Mouse (Mus musculus): ENCODE data around the gene Rspo1. TPM values are rescaled to one million over a fixed set of nuclear protein-coding genes. Genes with fewer than 3 reads are reported as not detected.

The Rspo1 gene
- total and polyA plus RNA-seq, 3 experiments = 0.25 to 0.50 (median 0.31) TPM

DNA sequence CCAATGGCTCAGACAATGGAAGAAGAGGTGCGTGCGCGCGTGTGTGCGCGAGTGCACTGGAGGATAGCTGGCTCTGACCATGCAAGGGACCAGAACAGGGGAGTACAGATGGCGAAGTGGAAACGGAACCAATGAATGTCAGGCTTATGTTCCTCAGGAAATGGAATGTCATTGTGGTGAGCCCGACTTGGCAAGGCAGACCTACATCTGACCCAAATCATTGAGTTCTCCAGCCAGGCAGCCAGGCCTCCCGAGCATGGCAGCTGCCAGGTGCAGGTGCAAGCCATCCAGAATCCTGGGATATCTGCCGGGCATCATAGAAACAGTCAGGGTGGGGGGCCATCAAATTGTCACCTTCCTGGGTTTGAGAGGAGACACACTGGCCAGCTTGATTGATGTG is 25.3 kb upstream of the Rspo1 start:
- H3K9me3 ChIP-seq (replicated peaks; ENCODE audit: low read length) = peaks cover 4% of the 10 kb centered on the region
- no peaks in the 10 kb centered on the region for H3K36me3 ChIP-seq (replicated peaks in 1 of 2; ENCODE audit: control insufficient read depth in 1 of 2, insufficient read depth in 1 of 2, low read length in 1 of 2)
- H3K79me2 ChIP-seq (replicated peaks; ENCODE audit: control insufficient read depth, extremely low read depth, insufficient read depth, poor library complexity, severe bottlenecking) = no peaks in the 10 kb centered on the region
- dilution Hi-C loops (cut with MboI; ENCODE audit: extremely low pct_ligation_motif_present, extremely low pct_unique_long_range_greater_than_20kb, low sequenced_read_pairs) (loop anchor here (25.0 kb wide), 1 partner anchor 101 kb away; the partner anchor contains the start of genes Dnali1 and Snip1), in situ Hi-C loops (cut with MboI; ENCODE audit: low pct_ligation_motif_present, low pct_unique_long_range_greater_than_20kb, low sequenced_read_pairs) (no loop called here)
- no peak overlapping the region for H3K4me2 ChIP-seq (ENCODE audit: insufficient read depth, low read depth, poor library complexity, severe bottlenecking)
- H3K4me3 ChIP-seq (replicated peaks in 1 of 3; ENCODE audit: low read depth in 2 of 3, low read length in 2 of 3, poor library complexity in 1 of 3) = no peak overlapping the region
- TF ChIP-seq MYC (IDR thresholded peaks at IDR 0.05; ENCODE audit: low read depth, low read length) (no peak), CTCF (conservative IDR thresholded peaks at IDR 0.05 in 1 of 2, IDR thresholded peaks at IDR 0.05 in 1 of 2; ENCODE audit: low read depth in 2 of 2, low read length in 2 of 2) (no peak), CHD1 (IDR thresholded peaks at IDR 0.05; ENCODE audit: low read depth, low read length) (no peak), PAX5 (IDR thresholded peaks at IDR 0.05; ENCODE audit: low read length) (no peak), TCF12 (IDR thresholded peaks at IDR 0.05; ENCODE audit: low read depth, low read length) (no peak), ETS1 (conservative IDR thresholded peaks at IDR 0.05; ENCODE audit: low read depth, low read length) (no peak), SMC3 (IDR thresholded peaks at IDR 0.05; ENCODE audit: low read depth, low read length) (no peak), CHD2 (IDR thresholded peaks at IDR 0.05; ENCODE audit: low read length) (no peak), ZC3H11A (IDR thresholded peaks at IDR 0.05; ENCODE audit: low read depth, low read length) (no peak)
- H3K9ac ChIP-seq (ENCODE audit: insufficient read depth, low read depth) = no peak overlapping the region
- no peak overlapping the region for H3K27ac ChIP-seq (ENCODE audit: insufficient read depth, low read depth)
- no peak for DNase-seq (ENCODE audit: extremely low read depth)
- no peaks in the 10 kb centered on the region for H3K4me1 ChIP-seq (ENCODE audit: control insufficient read depth in 1 of 2, insufficient read depth in 2 of 2)
- peaks cover 19% of the 10 kb centered on the region for H3K27me3 ChIP-seq (replicated peaks)

DNA sequence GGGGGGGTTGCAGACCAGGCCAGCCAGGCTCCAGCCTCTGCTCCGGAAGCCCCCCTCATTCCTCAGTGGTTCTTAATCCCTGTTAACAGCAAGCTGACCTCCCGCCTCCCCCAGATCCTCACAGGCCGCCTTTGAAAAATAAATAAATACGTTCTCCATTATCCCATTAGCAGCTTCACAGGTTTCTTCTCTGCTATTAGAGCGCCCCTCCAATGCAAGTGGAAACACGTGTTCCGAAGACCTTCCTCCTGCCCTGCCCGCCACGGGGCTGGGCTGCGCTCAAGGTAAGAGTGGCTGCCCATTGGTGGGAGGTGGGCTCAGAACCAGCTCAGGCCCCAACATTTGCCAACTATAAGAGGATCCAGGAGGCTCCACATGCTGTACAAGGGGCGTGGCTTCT is 23.7 kb upstream of the Rspo1 start:
- in situ Hi-C loops (cut with MboI; ENCODE audit: low pct_ligation_motif_present, low pct_unique_long_range_greater_than_20kb, low sequenced_read_pairs) = no loop called here
- H3K27me3 ChIP-seq (replicated peaks) = peaks cover 16% of the 10 kb centered on the region
- dilution Hi-C loops (cut with MboI; ENCODE audit: extremely low pct_ligation_motif_present, extremely low pct_unique_long_range_greater_than_20kb, low sequenced_read_pairs) = loop anchor here (25.0 kb wide), 1 partner anchor 100 kb away; the partner anchor contains the start of genes Dnali1 and Snip1

DNA sequence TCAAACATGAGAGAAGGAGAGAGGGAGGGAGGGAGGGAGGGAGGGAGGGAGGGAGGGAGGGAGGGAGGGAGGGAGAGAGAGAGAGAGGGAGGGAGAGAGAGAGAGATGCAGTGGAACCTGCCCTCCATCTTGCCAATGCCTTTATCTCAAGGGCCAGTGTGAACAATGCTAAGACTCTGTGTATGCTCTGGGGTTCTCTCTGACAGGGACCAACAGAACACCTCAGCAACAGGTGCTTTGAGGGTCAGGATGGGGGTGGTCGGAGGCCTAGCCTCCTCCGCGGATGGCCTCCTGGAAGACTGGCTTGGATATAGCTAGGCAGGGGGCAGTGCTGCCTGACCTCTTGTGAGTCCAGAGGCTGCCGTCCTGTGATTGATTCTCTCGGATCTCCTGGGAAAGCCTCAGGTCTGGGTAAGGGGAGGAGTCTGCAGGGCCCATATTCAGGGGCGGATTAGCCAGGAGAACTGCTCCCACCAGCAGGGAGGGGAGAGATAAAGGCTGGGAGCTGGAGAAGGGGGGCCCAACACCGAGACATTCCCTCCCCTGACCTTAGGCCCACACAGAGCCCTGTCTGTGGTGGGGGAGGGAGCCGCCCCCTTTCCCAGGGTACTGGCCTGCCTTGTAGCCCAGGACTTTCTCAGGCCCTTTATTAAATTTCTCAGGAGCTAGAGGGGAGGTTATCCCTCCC is 21.2 kb upstream of the Rspo1 start:
- peaks cover 4% of the 10 kb centered on the region for H3K9me3 ChIP-seq (replicated peaks; ENCODE audit: low read length)
- H3K4me3 ChIP-seq (replicated peaks in 1 of 3; ENCODE audit: low read depth in 2 of 3, low read length in 2 of 3, poor library complexity in 1 of 3) = no peak overlapping the region
- no peaks in the 10 kb centered on the region; a peak in 1 of 4 replicates for H3K4me1 ChIP-seq (ENCODE audit: control insufficient read depth in 1 of 2, insufficient read depth in 2 of 2)
- no peak for DNase-seq (ENCODE audit: extremely low read depth)
- in situ Hi-C loops (cut with MboI; ENCODE audit: low pct_ligation_motif_present, low pct_unique_long_range_greater_than_20kb, low sequenced_read_pairs) (no loop called here), dilution Hi-C loops (cut with MboI; ENCODE audit: extremely low pct_ligation_motif_present, extremely low pct_unique_long_range_greater_than_20kb, low sequenced_read_pairs) (loop anchor here (25.0 kb wide), 1 partner anchor 97 kb away; the partner anchor contains the start of genes Dnali1 and Snip1)
- no peak overlapping the region for H3K9ac ChIP-seq (ENCODE audit: insufficient read depth, low read depth)
- peaks cover 26% of the 10 kb centered on the region for H3K27me3 ChIP-seq (replicated peaks)
- no peak overlapping the region for H3K4me2 ChIP-seq (ENCODE audit: insufficient read depth, low read depth, poor library complexity, severe bottlenecking)
- H3K79me2 ChIP-seq (replicated peaks; ENCODE audit: control insufficient read depth, extremely low read depth, insufficient read depth, poor library complexity, severe bottlenecking) = no peaks in the 10 kb centered on the region
- TF ChIP-seq KAT2A (IDR thresholded peaks at IDR 0.05; ENCODE audit: insufficient replicate concordance, low read length) (no peak), MEF2A (IDR thresholded peaks at IDR 0.05; ENCODE audit: borderline replicate concordance, low read depth, low read length) (no peak), ZMIZ1 (IDR thresholded peaks at IDR 0.05; ENCODE audit: low read depth, low read length) (no peak)
- H3K36me3 ChIP-seq (replicated peaks in 1 of 2; ENCODE audit: control insufficient read depth in 1 of 2, insufficient read depth in 1 of 2, low read length in 1 of 2) = no peaks in the 10 kb centered on the region
- H3K27ac ChIP-seq (ENCODE audit: insufficient read depth, low read depth) = no peak overlapping the region

More for the DNA sequence above, 23.7 kb upstream of the Rspo1 start:
- Histone ChIP-seq H3K79me2 (replicated peaks; ENCODE audit: control insufficient read depth, extremely low read depth, insufficient read depth, poor library complexity, severe bottlenecking) (no peaks in the 10 kb centered on the region), H3K4me2 (ENCODE audit: insufficient read depth, low read depth, poor library complexity, severe bottlenecking) (no peak overlapping the region), H3K27ac (ENCODE audit: insufficient read depth, low read depth) (no peak overlapping the region), H3K4me3 (replicated peaks in 1 of 3; ENCODE audit: low read depth in 2 of 3, low read length in 2 of 3, poor library complexity in 1 of 3) (no peak overlapping the region), H3K4me1 (ENCODE audit: control insufficient read depth in 1 of 2, insufficient read depth in 2 of 2) (no peaks in the 10 kb centered on the region), H3K9ac (ENCODE audit: insufficient read depth, low read depth) (no peak overlapping the region), H3K9me3 (replicated peaks; ENCODE audit: low read length) (peaks cover 4% of the 10 kb centered on the region), H3K36me3 (replicated peaks in 1 of 2; ENCODE audit: control insufficient read depth in 1 of 2, insufficient read depth in 1 of 2, low read length in 1 of 2) (no peaks in the 10 kb centered on the region)
- no peak for DNase-seq (ENCODE audit: extremely low read depth)
- TF ChIP-seq ZC3H11A (IDR thresholded peaks at IDR 0.05; ENCODE audit: low read depth, low read length) = no peak
- TF ChIP-seq MYC (IDR thresholded peaks at IDR 0.05; ENCODE audit: low read depth, low read length) = no peak
- no peak for TF ChIP-seq MEF2A (IDR thresholded peaks at IDR 0.05; ENCODE audit: borderline replicate concordance, low read depth, low read length)
- TF ChIP-seq ETS1 (conservative IDR thresholded peaks at IDR 0.05; ENCODE audit: low read depth, low read length) = no peak
- no peak for TF ChIP-seq CHD1 (IDR thresholded peaks at IDR 0.05; ENCODE audit: low read depth, low read length)
- TF ChIP-seq PAX5 (IDR thresholded peaks at IDR 0.05; ENCODE audit: low read length) = no peak
- no peak for TF ChIP-seq POLR2A (IDR thresholded peaks at IDR 0.05; ENCODE audit: low read depth, low read length)
- TF ChIP-seq HCFC1 (IDR thresholded peaks at IDR 0.05; ENCODE audit: low read depth, low read length) = no peak
- no peak for TF ChIP-seq TCF12 (IDR thresholded peaks at IDR 0.05; ENCODE audit: low read depth, low read length)

Measured in CH12.LX (cell line).